Mouse (Mus musculus) lung, adult 2 months (tissue): ENCODE measurements around the gene Lingo2. TPM values are rescaled to one million over a fixed set of nuclear protein-coding genes. Genes with fewer than 3 reads are reported as not detected.

Source experiments
- DNase-seq: peaks from one replicate; pipeline ENCODE4 v3.0.0; 2022
- H3K4me1 ChIP-seq: fragments of 200-500 bp; 2 replicates; pipeline ENCODE4 v1.6.1; 2011; ENCODE audit warnings: low read length; ENCODE audit not compliant: control insufficient read depth, insufficient read depth
- H3K4me3 ChIP-seq: fragments of 200-500 bp; replicated peaks from 2 replicates; pipeline ENCODE3; 2011; ENCODE audit warnings: low read depth, mild to moderate bottlenecking, control low read depth, low read length; ENCODE audit errors: extremely low read depth
- CTCF ChIP-seq: fragments of 200-500 bp; IDR thresholded peaks from 2 replicates; pipeline ENCODE4 v1.5.1; 2011; ENCODE audit warnings: mild to moderate bottlenecking, low read length, control low read depth; ENCODE audit not compliant: insufficient read depth
- POLR2A ChIP-seq: fragments of 200-500 bp; IDR thresholded peaks from 2 replicates; pipeline ENCODE4 v1.6.1; 2011; ENCODE audit warnings: low read depth, mild to moderate bottlenecking, control low read depth, low read length, borderline replicate concordance; ENCODE audit errors: extremely low read depth
- WGBS: fragments of 180-500 bp; shearing (Covaris S2); methylation state at CpG from one replicate; pipeline ENCODE4 v1.1.7; 2018; 5-methylcytosine and 5-hydroxymethylcytosine counted together
- polyA plus RNA-seq: library from polyadenylated mRNA; depleted of rRNA; stranded (reverse); fragments of >200 nt; gene quantifications from 2 replicates; pipeline ENCODE4 v1.2.3, GENCODE M21; 2012; rRNA removed

Gene Lingo2
- polyA plus RNA-seq, result not detected in 2 replicates

- no peaks in the 10 kb centered on the region for H3K4me1 ChIP-seq
- H3K4me3 ChIP-seq, result no peak within 1 kb of the TSS
- WGBS, result under 1% methylated on average over 61 of the region's 61 CpGs
- no peak for DNase-seq
- no peak for TF ChIP-seq POLR2A
- TF ChIP-seq CTCF, result no peak
Measured at GRCm38 (mm10) chr4:36951150-36951954, at the start of gene Lingo2. Lingo2 (minus strand) TSS chr4:36951747.

- WGBS, result 80% methylated on average over 4 of the region's 4 CpGs
- Histone ChIP-seq H3K4me1 (no peaks in the 10 kb centered on the region), H3K4me3 (no peak overlapping the region)
- no peak for DNase-seq
- TF ChIP-seq CTCF, result no peak
Measured at GRCm38 (mm10) chr4:36973358-36973757, 21.8 kb upstream of the Lingo2 start.

GRCm38 (mm10) chr4:36952431-36953429, 1.2 kb upstream of the Lingo2 start:
- H3K4me3 ChIP-seq, result no peak overlapping the region

GRCm38 (mm10) chr4:36951955-36952215, 338 bp upstream of the Lingo2 start:
- no peak for TF ChIP-seq POLR2A
- TF ChIP-seq CTCF, result no peak
- no peak for DNase-seq
- Histone ChIP-seq H3K4me3 (no peak overlapping the region), H3K4me1 (no peaks in the 10 kb centered on the region)
- 1% methylated on average over 7 of the region's 7 CpGs for WGBS

More at GRCm38 (mm10) chr4:36952431-36953429, 1.2 kb upstream of the Lingo2 start:
- DNase-seq, result no peak
- WGBS, result 6% methylated on average over 20 of the region's 20 CpGs
- TF ChIP-seq CTCF, result no peak
- no peak for TF ChIP-seq POLR2A
- no peaks in the 10 kb centered on the region for H3K4me1 ChIP-seq

GRCm38 (mm10) chr4:36950790-36951149, 777 bp downstream of the Lingo2 start:
- Histone ChIP-seq H3K4me3 (no peak overlapping the region), H3K4me1 (no peaks in the 10 kb centered on the region)
- no peak for DNase-seq
- TF ChIP-seq CTCF (no peak), POLR2A (no peak)
- 2% methylated on average over 11 of the region's 11 CpGs for WGBS

GRCm38 (mm10) chr4:36950021-36950751, 1.4 kb downstream of the Lingo2 start:
- WGBS, result 1% methylated on average over 43 of the region's 43 CpGs
- H3K4me1 ChIP-seq, result no peaks in the 10 kb centered on the region
- DNase-seq, result no peak

GRCm38 (mm10) chr4:36890810-36891209, 60.7 kb downstream of the Lingo2 start:
- 65% methylated on average over 1 of the region's 1 CpGs for WGBS
- Histone ChIP-seq H3K4me1 (no peaks in the 10 kb centered on the region), H3K4me3 (no peak overlapping the region)
- DNase-seq, result no peak
- TF ChIP-seq POLR2A (no peak), CTCF (no peak)

More at GRCm38 (mm10) chr4:36950021-36950751, 1.4 kb downstream of the Lingo2 start:
- H3K4me3 ChIP-seq, result no peak overlapping the region
- TF ChIP-seq CTCF, result no peak
- TF ChIP-seq POLR2A, result no peak

GRCm38 (mm10) chr4:36890365-36890764, 61.2 kb downstream of the Lingo2 start:
- Histone ChIP-seq H3K4me3 (no peak overlapping the region), H3K4me1 (no peaks in the 10 kb centered on the region)
- DNase-seq, result no peak
- WGBS, result 80% methylated on average over 3 of the region's 3 CpGs
- TF ChIP-seq POLR2A, result no peak
- TF ChIP-seq CTCF, result no peak

- no peak overlapping the region for H3K4me3 ChIP-seq
- no peak for TF ChIP-seq CTCF
- no peak for TF ChIP-seq POLR2A
Measured at GRCm38 (mm10) chr4:36874781-36875180, 76.8 kb downstream of the Lingo2 start.

More at GRCm38 (mm10) chr4:36874781-36875180, 76.8 kb downstream of the Lingo2 start:
- DNase-seq, result no peak
- H3K4me1 ChIP-seq, result no peaks in the 10 kb centered on the region
